Mouse (Mus musculus) midbrain, embryonic 13.5 days (tissue): Measurements from ENCODE around the gene 1700037C18Rik. TPM values are rescaled to one million over a fixed set of nuclear protein-coding genes. Genes with fewer than 3 reads are reported as not detected.

ENCODE experiments used
- ATAC-seq: fragments of 200-750 bp; cut with Nextera tagmentation; 2 replicates; pipeline ENCODE4 v1.8.0; 2017; ENCODE audit warnings: mild to moderate bottlenecking, moderate TSS enrichment, moderate library complexity
- H3K27ac ChIP-seq: fragments of 300-500 bp; sonication (generic); 2 replicates; pipeline ENCODE4 v1.5.1; 2015; ENCODE audit warnings: inconsistent platforms, mild to moderate bottlenecking, moderate library complexity
- H3K27me3 ChIP-seq: fragments of 300-500 bp; sonication (generic); 2 replicates; pipeline ENCODE4 v1.6.1; 2015; ENCODE audit warnings: mild to moderate bottlenecking, inconsistent platforms
- H3K36me3 ChIP-seq: fragments of 300-500 bp; sonication (generic); 2 replicates; pipeline ENCODE4 v1.6.1; 2015; ENCODE audit warnings: mild to moderate bottlenecking, inconsistent platforms
- H3K4me1 ChIP-seq: fragments of 300-500 bp; sonication (generic); replicated peaks from 2 replicates; pipeline ENCODE4 v1.6.1; 2015; ENCODE audit warnings: inconsistent platforms
- H3K4me2 ChIP-seq: fragments of 300-500 bp; sonication (generic); replicated peaks from 2 replicates; pipeline ENCODE4 v1.6.1; 2015; ENCODE audit warnings: moderate library complexity, mild to moderate bottlenecking, inconsistent platforms
- H3K4me3 ChIP-seq: fragments of 300-500 bp; sonication (generic); replicated peaks from 2 replicates; pipeline ENCODE4 v1.5.1; 2015; ENCODE audit warnings: mild to moderate bottlenecking, inconsistent platforms
- H3K9ac ChIP-seq: fragments of 300-500 bp; sonication (generic); replicated peaks from 2 replicates; pipeline ENCODE4 v1.6.1; 2015; ENCODE audit warnings: mild to moderate bottlenecking, inconsistent platforms
- H3K9me3 ChIP-seq: fragments of 300-500 bp; sonication (generic); 2 replicates; pipeline ENCODE4 v1.6.1; 2016; ENCODE audit warnings: mild to moderate bottlenecking, inconsistent platforms
- WGBS: fragments of 180-500 bp; shearing (Covaris S2); methylation state at CpG from one replicate; pipeline ENCODE4 v1.1.7; 2015; 5-methylcytosine and 5-hydroxymethylcytosine counted together
- polyA plus RNA-seq: library from polyadenylated mRNA; unstranded; fragments of >200 nt; fragmentation: Nextera tagmentation; extraction: Ambion mirVana; gene quantifications from 2 replicates; pipeline ENCODE4 v1.2.1, GENCODE M21; 2015

Gene 1700037C18Rik
- polyA plus RNA-seq, 1 experiment from 2014 or later = 12.2 TPM

- no peak overlapping the region for H3K9ac ChIP-seq
- no peaks in the 10 kb centered on the region for H3K27me3 ChIP-seq
- H3K4me3 ChIP-seq = no peak overlapping the region
- H3K27ac ChIP-seq = no peak overlapping the region
- H3K9me3 ChIP-seq = no peaks in the 10 kb centered on the region
- WGBS = 82% methylated on average over 1 of the region's 1 CpGs
- no peak overlapping the region for H3K4me2 ChIP-seq
- H3K36me3 ChIP-seq = peaks cover 69% of the 10 kb centered on the region
- ATAC-seq = no peak
- H3K4me1 ChIP-seq = no peaks in the 10 kb centered on the region
Measured at GRCm38 (mm10) chr16:3896553-3896952, 11.9 kb downstream of the 1700037C18Rik start.

- Histone ChIP-seq H3K4me2 (no peak overlapping the region), H3K9me3 (no peaks in the 10 kb centered on the region), H3K9ac (no peak overlapping the region), H3K27me3 (no peaks in the 10 kb centered on the region), H3K27ac (no peak overlapping the region), H3K4me3 (no peak overlapping the region), H3K36me3 (peaks cover 64% of the 10 kb centered on the region), H3K4me1 (no peaks in the 10 kb centered on the region)
- 89% methylated on average over 6 of the region's 6 CpGs for WGBS
- ATAC-seq = no peak
Measured at GRCm38 (mm10) chr16:3896046-3896445, 12.4 kb downstream of the 1700037C18Rik start.

GRCm38 (mm10) chr16:3895173-3895792 lies 13.2 kb downstream of the 1700037C18Rik start:
- peaks cover 57% of the 10 kb centered on the region for H3K36me3 ChIP-seq
- 90% methylated on average over 9 of the region's 9 CpGs for WGBS

GRCm38 (mm10) chr16:3893739-3894138 lies 14.8 kb downstream of the 1700037C18Rik start:
- H3K27me3 ChIP-seq = no peaks in the 10 kb centered on the region
- WGBS = 89% methylated on average over 3 of the region's 3 CpGs
- peaks cover 41% of the 10 kb centered on the region for H3K36me3 ChIP-seq
- H3K9ac ChIP-seq = no peak overlapping the region
- no peak overlapping the region for H3K4me2 ChIP-seq
- H3K4me3 ChIP-seq = no peak overlapping the region
- H3K4me1 ChIP-seq = no peaks in the 10 kb centered on the region
- no peak overlapping the region for H3K27ac ChIP-seq
- H3K9me3 ChIP-seq = no peaks in the 10 kb centered on the region
- ATAC-seq = no peak

More at GRCm38 (mm10) chr16:3895173-3895792, 13.2 kb downstream of the 1700037C18Rik start:
- H3K4me2 ChIP-seq = no peak overlapping the region
- H3K9ac ChIP-seq = no peak overlapping the region
- H3K27ac ChIP-seq = no peak overlapping the region
- no peaks in the 10 kb centered on the region for H3K27me3 ChIP-seq
- no peaks in the 10 kb centered on the region for H3K4me1 ChIP-seq
- no peak for ATAC-seq
- H3K4me3 ChIP-seq = no peak overlapping the region
- no peaks in the 10 kb centered on the region for H3K9me3 ChIP-seq

- Histone ChIP-seq H3K9ac (no peak overlapping the region), H3K27me3 (no peaks in the 10 kb centered on the region), H3K9me3 (no peaks in the 10 kb centered on the region), H3K4me2 (no peak overlapping the region), H3K27ac (no peak overlapping the region), H3K4me3 (no peak overlapping the region), H3K4me1 (no peaks in the 10 kb centered on the region), H3K36me3 (peaks cover 22% of the 10 kb centered on the region)
- ATAC-seq = no peak
- WGBS = 92% methylated on average over 14 of the region's 14 CpGs
Measured at GRCm38 (mm10) chr16:3891621-3892295, 16.7 kb downstream of the 1700037C18Rik start.

- ATAC-seq = no peak; the same call in 1 of the 2 replicates
- Histone ChIP-seq H3K36me3 (no peaks in the 10 kb centered on the region), H3K27ac (peak overlapping the region; percentile 95), H3K9ac (peak overlapping the region; percentile 90), H3K4me2 (peak overlapping the region; percentile 62), H3K4me1 (peaks cover 37% of the 10 kb centered on the region), H3K9me3 (no peaks in the 10 kb centered on the region), H3K4me3 (peak overlapping the region; percentile 91), H3K27me3 (no peaks in the 10 kb centered on the region)
- 3% methylated on average over 10 of the region's 10 CpGs for WGBS
Measured at GRCm38 (mm10) chr16:3885065-3885670, 23.3 kb downstream of the 1700037C18Rik start.

GRCm38 (mm10) chr16:3884201-3885064 lies 24.1 kb downstream of the 1700037C18Rik start, which contains the start of the genes Zfp597 and Gm20695:
Gene Zfp597 (minus strand): TSS chr16:3884561.
Gene Gm20695 (plus strand): TSS chr16:3884648.
- peak within 1 kb of the TSS; percentile 95 for H3K27ac ChIP-seq
- H3K4me1 ChIP-seq = peaks cover 37% of the 10 kb centered on the region
- WGBS = under 1% methylated on average over 84 of the region's 88 CpGs
- peak; percentile 99 for ATAC-seq
- peak within 1 kb of the TSS; percentile 91 for H3K4me3 ChIP-seq
- H3K4me2 ChIP-seq = peak within 1 kb of the TSS; percentile 62
- H3K9me3 ChIP-seq = no peaks in the 10 kb centered on the region
- H3K9ac ChIP-seq = peak within 1 kb of the TSS; percentile 90
- no peaks in the 10 kb centered on the region for H3K27me3 ChIP-seq
- H3K36me3 ChIP-seq = peaks cover 3% of the 10 kb centered on the region

GRCm38 (mm10) chr16:3876346-3876745 lies 32.1 kb downstream of the 1700037C18Rik start:
- H3K36me3 ChIP-seq = peaks cover 14% of the 10 kb centered on the region
- no peak overlapping the region for H3K4me3 ChIP-seq
- H3K9ac ChIP-seq = no peak overlapping the region
- H3K4me2 ChIP-seq = no peak overlapping the region
- no peak for ATAC-seq
- H3K27me3 ChIP-seq = no peaks in the 10 kb centered on the region
- WGBS = 95% methylated on average over 4 of the region's 4 CpGs
- no peak overlapping the region for H3K27ac ChIP-seq
- H3K9me3 ChIP-seq = no peaks in the 10 kb centered on the region
- H3K4me1 ChIP-seq = peaks cover 24% of the 10 kb centered on the region

GRCm38 (mm10) chr16:3872216-3873047 lies 36.1 kb downstream of the 1700037C18Rik start, which contains the start of gene Naa60:
Gene Naa60 (plus strand): TSS chr16:3872375.
- Histone ChIP-seq H3K9me3 (no peaks in the 10 kb centered on the region), H3K4me3 (peak within 1 kb of the TSS; percentile 56), H3K27ac (peak within 1 kb of the TSS; percentile 44; the same call in 1 of the 2 replicates), H3K4me1 (peaks cover 26% of the 10 kb centered on the region), H3K36me3 (peaks cover 15% of the 10 kb centered on the region), H3K27me3 (no peaks in the 10 kb centered on the region), H3K4me2 (peak within 1 kb of the TSS; percentile 93), H3K9ac (peak within 1 kb of the TSS; percentile 67)
- peak; percentile 99 for ATAC-seq
- 5% methylated on average over 47 of the region's 47 CpGs for WGBS

- WGBS = 2% methylated on average over 16 of the region's 16 CpGs
- peak overlapping the region; percentile 56 for H3K4me3 ChIP-seq
- peaks cover 26% of the 10 kb centered on the region for H3K4me1 ChIP-seq
- H3K9me3 ChIP-seq = no peaks in the 10 kb centered on the region
- no peak for ATAC-seq
- peak overlapping the region; percentile 93 for H3K4me2 ChIP-seq
- peak overlapping the region; percentile 67 for H3K9ac ChIP-seq
- peak overlapping the region; percentile 19; the same call in 1 of the 2 replicates for H3K27ac ChIP-seq
- H3K27me3 ChIP-seq = no peaks in the 10 kb centered on the region
- H3K36me3 ChIP-seq = peaks cover 19% of the 10 kb centered on the region
Measured at GRCm38 (mm10) chr16:3871815-3872214, 36.7 kb downstream of the 1700037C18Rik start.

- Histone ChIP-seq H3K27me3 (no peaks in the 10 kb centered on the region), H3K36me3 (peaks cover 29% of the 10 kb centered on the region), H3K4me1 (no peaks in the 10 kb centered on the region), H3K4me2 (no peak overlapping the region), H3K27ac (no peak overlapping the region), H3K9ac (no peak overlapping the region), H3K9me3 (no peaks in the 10 kb centered on the region), H3K4me3 (no peak overlapping the region)
- 86% methylated on average over 4 of the region's 4 CpGs for WGBS
- ATAC-seq = no peak
Measured at GRCm38 (mm10) chr16:3859254-3859653, 49.2 kb downstream of the 1700037C18Rik start.
